Comparison of ENCODE assay signal across 16 mouse cellular contexts in the genomic region with DNA sequence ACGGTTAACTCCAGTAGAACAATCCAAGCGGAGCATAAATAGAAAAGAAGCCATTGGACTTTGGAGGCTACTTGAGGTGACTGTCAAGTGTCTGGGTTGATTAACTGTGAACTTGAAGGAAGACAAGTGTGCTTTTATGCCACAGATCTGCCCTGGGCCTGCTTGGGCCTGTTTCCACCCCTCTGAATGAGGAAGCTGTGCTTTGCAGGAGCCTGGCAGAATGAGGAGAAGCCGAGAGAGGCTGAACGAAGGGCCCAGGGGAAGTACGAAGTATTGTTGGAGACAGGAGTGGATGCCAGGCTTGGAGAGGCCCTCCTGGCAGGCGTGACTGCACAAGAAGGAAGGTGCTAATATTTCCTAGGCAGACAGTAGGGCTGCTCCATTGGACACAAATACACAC.
DNase-seq lines count a peak whose midpoint lies in the region; ATAC-seq and TF ChIP-seq lines count a peak whose summit lies in the region.
"Had no signal": no experiment of that assay in that cellular context is flagged by ENCODE, and none has a peak within 500 bp of the region (broad histone marks: within the 10 kb centered on the region; RNA-seq: fewer than 3 reads in every experiment).

No protein-coding gene starts in this region.

- peak overlapping the region; percentile 36; the same call in 1 of the 2 replicates for H3K27ac ChIP-seq in forebrain, embryonic 10.5 days
- no peak overlapping the region for H3K27ac ChIP-seq in forebrain, embryonic 11.5 days (ENCODE audit: low read depth, low read length)
- H3K27ac ChIP-seq in forebrain, embryonic 16.5 days (ENCODE audit: low read length), result no peak overlapping the region
- no peak overlapping the region for H3K27ac ChIP-seq in lung, postnatal 0 days (ENCODE audit: low read length)
- no peak overlapping the region for H3K27ac ChIP-seq in kidney, embryonic 14.5 days (ENCODE audit: low read depth, low read length)
- H3K27ac ChIP-seq: limb, embryonic 12.5 days; macrophage had no signal

- TF ChIP-seq CTCF in lung, postnatal 0 days (IDR thresholded peaks at IDR 0.05), result no peak

- no peaks in the 10 kb centered on the region for H3K27me3 ChIP-seq in forebrain, embryonic 10.5 days (ENCODE audit: poor library complexity, severe bottlenecking)
- H3K27me3 ChIP-seq in forebrain, embryonic 11.5 days (ENCODE audit: control insufficient read depth, insufficient read depth, low read length), result no peaks in the 10 kb centered on the region
- no peaks in the 10 kb centered on the region for H3K27me3 ChIP-seq in forebrain, embryonic 16.5 days (replicated peaks; ENCODE audit: control insufficient read depth, insufficient read depth, low read length)
- no peaks in the 10 kb centered on the region for H3K27me3 ChIP-seq in lung, postnatal 0 days (replicated peaks; ENCODE audit: insufficient read depth, low read length)
- no peaks in the 10 kb centered on the region for H3K27me3 ChIP-seq in kidney, embryonic 14.5 days (ENCODE audit: control insufficient read depth, insufficient read depth, low read length)
- H3K27me3 ChIP-seq: heart, embryonic 12.5 days; limb, embryonic 12.5 days had no signal

- 85% methylated on average over 6 of the region's 6 CpGs for WGBS in forebrain, embryonic 10.5 days
- 74% methylated on average over 6 of the region's 6 CpGs for WGBS in forebrain, embryonic 11.5 days
- 31% methylated on average over 6 of the region's 6 CpGs for WGBS in forebrain, embryonic 16.5 days
- 56% methylated on average over 6 of the region's 6 CpGs for WGBS in lung, postnatal 0 days
- WGBS in kidney, embryonic 14.5 days, result 86% methylated on average over 6 of the region's 6 CpGs

- no peak overlapping the region for H3K9ac ChIP-seq in forebrain, embryonic 11.5 days (ENCODE audit: low read length)
- H3K9ac ChIP-seq in forebrain, embryonic 16.5 days (replicated peaks; ENCODE audit: low read depth, low read length), result no peak overlapping the region
- H3K9ac ChIP-seq in lung, postnatal 0 days (replicated peaks; ENCODE audit: low read depth), result no peak overlapping the region
- no peak overlapping the region for H3K9ac ChIP-seq in kidney, embryonic 14.5 days (ENCODE audit: low read depth, low read length)
- H3K9ac ChIP-seq: heart, embryonic 12.5 days; limb, embryonic 12.5 days had no signal

- H3K4me2 ChIP-seq in forebrain, embryonic 11.5 days (ENCODE audit: low read depth, low read length, severe bottlenecking), result no peak overlapping the region
- H3K4me2 ChIP-seq in forebrain, embryonic 16.5 days (ENCODE audit: low read length), result no peak overlapping the region
- H3K4me2 ChIP-seq in lung, postnatal 0 days (replicated peaks; ENCODE audit: low read depth, low read length), result no peak overlapping the region
- H3K4me2 ChIP-seq in kidney, embryonic 14.5 days (replicated peaks; ENCODE audit: low read depth, low read length), result no peak overlapping the region
- H3K4me2 ChIP-seq: heart, embryonic 12.5 days; limb, embryonic 12.5 days had no signal

- ATAC-seq in forebrain, embryonic 11.5 days (replicated peaks; ENCODE audit: low FRiP score), result no peak
- peak; percentile 23; the same call in 1 of the 2 replicates for ATAC-seq in forebrain, embryonic 16.5 days
- ATAC-seq in lung, postnatal 0 days, result peak; percentile 67
- no peak for ATAC-seq in kidney, embryonic 14.5 days (ENCODE audit: low FRiP score, low TSS enrichment)

- no peak overlapping the region for H3K4me3 ChIP-seq in forebrain, embryonic 10.5 days
- no peak overlapping the region for H3K4me3 ChIP-seq in forebrain, embryonic 11.5 days (ENCODE audit: low read depth, low read length)
- no peak overlapping the region for H3K4me3 ChIP-seq in forebrain, embryonic 16.5 days (replicated peaks; ENCODE audit: low read length)
- no peak overlapping the region for H3K4me3 ChIP-seq in lung, postnatal 0 days (ENCODE audit: low read depth, low read length)
- no peak overlapping the region for H3K4me3 ChIP-seq in kidney, embryonic 14.5 days (ENCODE audit: low read length)
- H3K4me3 ChIP-seq: erythroblast, embryonic 14.5 days; heart, embryonic 12.5 days; limb, embryonic 12.5 days had no signal

- TF ChIP-seq EP300 in lung, postnatal 0 days (IDR thresholded peaks at IDR 0.05), result no peak

- H3K9me3 ChIP-seq in forebrain, embryonic 10.5 days, result no peaks in the 10 kb centered on the region
- H3K9me3 ChIP-seq in forebrain, embryonic 11.5 days (ENCODE audit: control insufficient read depth, low read length), result no peaks in the 10 kb centered on the region
- H3K9me3 ChIP-seq in forebrain, embryonic 16.5 days (ENCODE audit: control insufficient read depth, low read length), result no peaks in the 10 kb centered on the region
- H3K9me3 ChIP-seq in lung, postnatal 0 days (ENCODE audit: low read length), result no peaks in the 10 kb centered on the region
- H3K9me3 ChIP-seq in kidney, embryonic 14.5 days (ENCODE audit: control insufficient read depth, low read length), result no peaks in the 10 kb centered on the region
- H3K9me3 ChIP-seq: heart, embryonic 12.5 days; limb, embryonic 12.5 days had no signal

- no peaks in the 10 kb centered on the region for H3K36me3 ChIP-seq in forebrain, embryonic 10.5 days (replicated peaks)
- no peaks in the 10 kb centered on the region for H3K36me3 ChIP-seq in forebrain, embryonic 11.5 days (ENCODE audit: control insufficient read depth, insufficient read depth, low read length)
- H3K36me3 ChIP-seq in forebrain, embryonic 16.5 days (ENCODE audit: control insufficient read depth, insufficient read depth), result no peaks in the 10 kb centered on the region
- no peaks in the 10 kb centered on the region for H3K36me3 ChIP-seq in lung, postnatal 0 days (ENCODE audit: insufficient read depth, low read length)
- H3K36me3 ChIP-seq in kidney, embryonic 14.5 days (ENCODE audit: control insufficient read depth, insufficient read depth, low read length), result no peaks in the 10 kb centered on the region
- H3K36me3 ChIP-seq: heart, embryonic 12.5 days; limb, embryonic 12.5 days had no signal

- peaks cover 23% of the 10 kb centered on the region for H3K4me1 ChIP-seq in forebrain, embryonic 10.5 days
- H3K4me1 ChIP-seq in forebrain, embryonic 11.5 days (replicated peaks; ENCODE audit: control insufficient read depth, insufficient read depth, low read length), result peaks cover 1% of the 10 kb centered on the region; the same call in 1 of the 2 replicates
- H3K4me1 ChIP-seq in forebrain, embryonic 16.5 days (replicated peaks; ENCODE audit: control insufficient read depth, insufficient read depth, low read length), result peaks cover 16% of the 10 kb centered on the region
- H3K4me1 ChIP-seq in lung, postnatal 0 days (ENCODE audit: insufficient read depth, low read depth, low read length), result no peaks in the 10 kb centered on the region
- no peaks in the 10 kb centered on the region for H3K4me1 ChIP-seq in kidney, embryonic 14.5 days (ENCODE audit: control insufficient read depth, insufficient read depth, low read length)
- H3K4me1 ChIP-seq: heart, embryonic 12.5 days had no signal

- DNase-seq in forebrain, embryonic 10.5 days (ENCODE audit: extremely low spot score, low spot score), result no peak
- no peak for DNase-seq in forebrain, embryonic 11.5 days (ENCODE audit: low spot score)
- DNase-seq in brain, adult 2 months (ENCODE audit: low read depth, low spot score), result peak; percentile 22
- peak; percentile 73 for DNase-seq in lung, postnatal 0 days (ENCODE audit: low spot score)
- no peak for DNase-seq in frontal cortex, adult 2 months (ENCODE audit: extremely low spot score in 1 of 2, low spot score in 1 of 2)
- DNase-seq in layer of hippocampus, adult 9-10 months (ENCODE audit: low spot score), result no peak
- DNase-seq: adrenal gland, postnatal 10 days; gastrocnemius, postnatal 10 days; kidney, adult 8-10 months; right cerebral cortex, postnatal 25 days had no signal

Comparison
In these comparisons a context has a peak if more than half of its experiments do, and no peak if none do; other contexts are left out.
1. ATAC-seq: peak in forebrain, embryonic 16.5 days (single experiment) and lung, postnatal 0 days (single experiment); none in forebrain, embryonic 11.5 days (single experiment) and kidney, embryonic 14.5 days (single experiment).
2. DNase-seq: peak in brain, adult 2 months (single experiment) and lung, postnatal 0 days (single experiment); none in forebrain, embryonic 10.5 days (single experiment), forebrain, embryonic 11.5 days (single experiment), frontal cortex, adult 2 months (0 of 2) and layer of hippocampus, adult 9-10 months (single experiment).